Mouse (Mus musculus) frontal cortex, postnatal 14 days (tissue): ENCODE data around the gene Cep295.
"Not testable (repeated sequence)": the region's sequence is repeated elsewhere in the genome, so short reads cannot be mapped to it uniquely, and the experiment has no call there.

Experiments
- DNase-seq, 2 experiments: peaks; one replicate each; pipeline ENCODE4 v3.0.0; 2022; ENCODE audit warnings: low spot score in 2 of 2

The Cep295 gene

GRCm38 (mm10) chr9:15306398-15307119 is 51.0 kb downstream of the Cep295 start, which contains the start of gene 4931406C07Rik:
4931406C07Rik (minus strand) TSS chr9:15306448.
- no peak for DNase-seq

GRCm38 (mm10) chr9:15305503-15306397 is 51.8 kb downstream of the Cep295 start, which contains the start of gene Taf1d:
Taf1d (plus strand) TSS chr9:15306214.
- peak; percentile 92 to 96 for DNase-seq

- no peak for DNase-seq
Measured at GRCm38 (mm10) chr9:15302881-15303280, 54.7 kb downstream of the Cep295 start.

- not testable (repeated sequence) for DNase-seq
Measured at GRCm38 (mm10) chr9:15302006-15302405, 55.6 kb downstream of the Cep295 start.

GRCm38 (mm10) chr9:15301399-15301798 is 56.2 kb downstream of the Cep295 start:
- no peak for DNase-seq

DNA sequence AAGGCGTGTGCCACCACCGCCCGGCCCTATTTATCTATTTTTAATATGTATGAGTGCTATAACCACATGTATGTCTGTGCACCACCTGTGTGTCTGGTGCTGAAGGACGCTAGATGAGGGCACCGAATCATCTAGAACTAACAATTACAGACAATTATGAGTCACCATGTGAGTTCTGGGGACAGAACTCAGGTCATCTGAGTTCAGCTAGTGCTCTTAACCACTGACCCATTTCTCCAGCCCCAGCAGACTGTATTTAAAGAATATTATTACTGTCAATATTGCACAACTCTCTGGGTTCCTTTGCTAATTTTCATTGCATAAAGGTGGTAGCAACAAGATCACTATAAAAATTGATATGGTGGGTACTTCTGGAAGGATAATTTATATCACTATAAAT is 57.5 kb downstream of the Cep295 start:
- no peak for DNase-seq

GRCm38 (mm10) chr9:15298451-15298850 is 59.1 kb downstream of the Cep295 start:
- DNase-seq = no peak

GRCm38 (mm10) chr9:15297112-15297511 is 60.5 kb downstream of the Cep295 start:
- no peak for DNase-seq

DNA sequence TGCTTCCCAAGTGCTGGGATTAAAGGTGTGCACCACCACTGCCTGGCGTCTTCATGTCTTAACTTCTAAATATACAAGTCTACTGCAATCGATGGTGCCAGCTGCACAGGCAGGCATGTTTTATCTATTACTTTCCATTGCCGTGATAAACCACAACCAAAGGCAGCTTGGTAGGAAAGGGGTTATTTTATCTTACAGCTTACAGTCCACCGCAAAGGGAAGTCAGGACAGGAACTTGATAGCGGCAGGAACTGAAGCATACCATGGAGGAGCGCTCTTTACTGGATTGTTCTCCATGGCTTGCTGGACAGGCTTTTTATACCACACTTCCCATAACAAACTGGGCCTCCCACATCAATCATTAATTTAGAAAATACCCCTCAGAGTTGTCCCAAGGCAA is 68.3 kb downstream of the Cep295 start:
- no peak for DNase-seq

- no peak for DNase-seq
Measured at GRCm38 (mm10) chr9:15288402-15288801, 69.2 kb downstream of the Cep295 start.

- no peak for DNase-seq
Measured at GRCm38 (mm10) chr9:15287846-15288245, 69.7 kb downstream of the Cep295 start.

- no peak for DNase-seq
Measured at GRCm38 (mm10) chr9:15285443-15285842, 72.1 kb downstream of the Cep295 start.

- no peak for DNase-seq
Measured at GRCm38 (mm10) chr9:15280491-15280879, 77.1 kb downstream of the Cep295 start.

- DNase-seq = peak; percentile 89 to 90
Measured at GRCm38 (mm10) chr9:15279649-15280490, 77.7 kb downstream of the Cep295 start, which contains the start of gene Med17. Med17 (minus strand) TSS chr9:15279931.

GRCm38 (mm10) chr9:15279139-15279648 is 78.4 kb downstream of the Cep295 start:
- no peak for DNase-seq

DNA sequence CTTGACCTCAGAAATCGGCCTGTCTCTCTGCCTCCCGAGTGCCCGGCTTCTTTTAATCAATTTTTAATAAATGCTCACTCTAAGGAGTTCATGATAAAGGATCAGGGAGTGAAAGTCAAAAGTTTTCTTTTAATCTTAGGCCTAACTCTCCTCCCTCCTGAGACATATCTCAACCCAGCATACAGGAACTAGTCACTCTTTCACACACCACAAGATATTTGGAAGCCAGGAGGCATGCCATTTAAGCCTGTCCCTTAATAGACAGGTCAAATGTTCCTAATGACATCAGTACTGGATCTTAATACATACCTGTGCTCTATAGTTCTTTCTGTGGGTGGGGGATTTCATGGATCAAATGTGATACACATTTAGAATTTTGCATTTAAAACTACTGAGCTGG is 79.2 kb downstream of the Cep295 start:
- no peak for DNase-seq

DNA sequence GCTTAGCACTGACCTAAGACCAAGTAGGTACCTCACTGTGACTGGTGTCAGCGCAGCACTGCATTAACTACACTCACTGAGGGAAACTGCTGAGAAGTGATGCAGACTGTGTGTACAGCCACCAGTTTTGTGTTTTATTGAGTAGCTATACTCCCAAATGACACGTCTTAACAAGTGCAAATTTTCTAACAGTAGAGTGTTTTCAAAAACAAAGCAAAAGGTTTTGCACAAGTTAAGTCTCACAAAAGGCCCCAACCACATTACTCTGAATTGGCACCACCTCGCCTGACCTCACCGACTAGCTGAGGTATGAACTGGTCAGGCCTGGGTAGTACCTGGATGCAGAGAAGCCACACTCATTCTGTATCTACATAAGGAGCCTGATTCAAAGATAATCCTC is 80.7 kb downstream of the Cep295 start:
- DNase-seq = no peak

- DNase-seq = no peak
Measured at GRCm38 (mm10) chr9:15273981-15274380, 83.6 kb downstream of the Cep295 start.
